Mouse (Mus musculus) embryonic fibroblast, embryonic 13.5 days (primary cell): ENCODE measurements around the gene Clec2d.

Experiments
- CTCF ChIP-seq: IDR thresholded peaks from 2 replicates; pipeline ENCODE4 v1.5.1; 2011; ENCODE audit warnings: mild to moderate bottlenecking, control low read depth, low read length, moderate library complexity, borderline replicate concordance; ENCODE audit not compliant: insufficient read depth
- POLR2A ChIP-seq: IDR thresholded peaks from 2 replicates; pipeline ENCODE4 v1.6.1; 2011; ENCODE audit warnings: low read depth, mild to moderate bottlenecking, control low read depth, low read length, moderate library complexity

- TF ChIP-seq CTCF = no peak
- no peak for TF ChIP-seq POLR2A
These were observed 21.9 kb downstream of the Clec2d start for GRCm38 (mm10) chr6:129202306-129202705.
